Mouse (Mus musculus): ENCODE data around the gene Clip1. TPM values are rescaled to one million over a fixed set of nuclear protein-coding genes. Genes with fewer than 3 reads are reported as not detected.

The Clip1 gene
- polyA plus RNA-seq, 1 experiment from 2014 or later = 12.4 TPM

- Histone ChIP-seq H3K9me3 (replicated peaks) (no peaks in the 10 kb centered on the region), H3K9ac (peak overlapping the region; percentile 42; the same call in 1 of the 2 replicates), H3K4me1 (replicated peaks) (peaks cover 70% of the 10 kb centered on the region), H3K36me3 (no peaks in the 10 kb centered on the region), H3K4me3 (replicated peaks) (0 out of 2 replicates have a peak overlapping the region, but pooled peaks have one; percentile 26), H3K27ac (peak overlapping the region; percentile 63), H3K27me3 (no peaks in the 10 kb centered on the region), H3K4me2 (peak overlapping the region; percentile 54)
- WGBS (ENCODE audit: insufficient replicate concordance) = 51% methylated on average over 9 of the region's 9 CpGs
- DNase-seq = no peak
- no peak for ATAC-seq (ENCODE audit: low read depth)
These were observed 14.2 kb downstream of the Clip1 start for GRCm38 (mm10) chr5:123669991-123670799.

GRCm38 (mm10) chr5:123667915-123668314 lies 16.5 kb downstream of the Clip1 start:
- no peaks in the 10 kb centered on the region for H3K27me3 ChIP-seq
- ATAC-seq (ENCODE audit: low read depth) (peak; percentile 62; the same call in 1 of the 2 replicates), DNase-seq (no peak)
- no peak overlapping the region for H3K4me3 ChIP-seq (replicated peaks)
- H3K4me2 ChIP-seq = no peak overlapping the region
- H3K9me3 ChIP-seq (replicated peaks) = no peaks in the 10 kb centered on the region
- H3K9ac ChIP-seq = no peak overlapping the region
- no peaks in the 10 kb centered on the region for H3K36me3 ChIP-seq
- no peak overlapping the region for H3K27ac ChIP-seq
- 49% methylated on average over 12 of the region's 12 CpGs for WGBS (ENCODE audit: insufficient replicate concordance)
- H3K4me1 ChIP-seq (replicated peaks) = peaks cover 61% of the 10 kb centered on the region

GRCm38 (mm10) chr5:123665956-123666355 lies 18.5 kb downstream of the Clip1 start:
- 60% methylated on average over 7 of the region's 7 CpGs for WGBS (ENCODE audit: insufficient replicate concordance)
- H3K4me2 ChIP-seq = no peak overlapping the region
- H3K9ac ChIP-seq = no peak overlapping the region
- ATAC-seq (ENCODE audit: low read depth) = no peak
- peaks cover 64% of the 10 kb centered on the region for H3K4me1 ChIP-seq (replicated peaks)
- no peak for DNase-seq
- H3K4me3 ChIP-seq (replicated peaks) = no peak overlapping the region
- H3K27ac ChIP-seq = no peak overlapping the region
- no peaks in the 10 kb centered on the region for H3K27me3 ChIP-seq
- H3K36me3 ChIP-seq = no peaks in the 10 kb centered on the region
- no peaks in the 10 kb centered on the region for H3K9me3 ChIP-seq (replicated peaks)

- 62% methylated on average over 7 of the region's 7 CpGs for WGBS (ENCODE audit: insufficient replicate concordance)
- no peaks in the 10 kb centered on the region for H3K9me3 ChIP-seq (replicated peaks)
- H3K9ac ChIP-seq = no peak overlapping the region
- no peak overlapping the region for H3K27ac ChIP-seq
- no peak for ATAC-seq (ENCODE audit: low read depth)
- no peaks in the 10 kb centered on the region for H3K27me3 ChIP-seq
- H3K4me3 ChIP-seq (replicated peaks) = no peak overlapping the region
- peaks cover 52% of the 10 kb centered on the region for H3K4me1 ChIP-seq (replicated peaks)
- no peak for DNase-seq
- no peak overlapping the region for H3K4me2 ChIP-seq
- H3K36me3 ChIP-seq = no peaks in the 10 kb centered on the region
These were observed 20.1 kb downstream of the Clip1 start for GRCm38 (mm10) chr5:123664329-123664728.

GRCm38 (mm10) chr5:123662059-123662458 lies 22.4 kb downstream of the Clip1 start:
- H3K9ac ChIP-seq = no peak overlapping the region
- H3K4me2 ChIP-seq = no peak overlapping the region
- WGBS (ENCODE audit: insufficient replicate concordance) = 9% methylated on average over 9 of the region's 9 CpGs
- no peaks in the 10 kb centered on the region for H3K36me3 ChIP-seq
- H3K27ac ChIP-seq = peak overlapping the region; percentile 41; the same call in 1 of the 2 replicates
- H3K9me3 ChIP-seq (replicated peaks) = no peaks in the 10 kb centered on the region
- no peak for ATAC-seq (ENCODE audit: low read depth)
- H3K4me3 ChIP-seq (replicated peaks) = no peak overlapping the region
- no peaks in the 10 kb centered on the region for H3K27me3 ChIP-seq
- peaks cover 42% of the 10 kb centered on the region for H3K4me1 ChIP-seq (replicated peaks)
- no peak for DNase-seq

- H3K4me3 ChIP-seq (replicated peaks) = no peak overlapping the region
- no peak for ATAC-seq (ENCODE audit: low read depth)
- no peak overlapping the region for H3K4me2 ChIP-seq
- H3K36me3 ChIP-seq = no peaks in the 10 kb centered on the region
- no peaks in the 10 kb centered on the region for H3K9me3 ChIP-seq (replicated peaks)
- H3K9ac ChIP-seq = no peak overlapping the region
- WGBS (ENCODE audit: insufficient replicate concordance) = 51% methylated on average over 3 of the region's 3 CpGs
- no peak for DNase-seq
- peaks cover 37% of the 10 kb centered on the region for H3K4me1 ChIP-seq (replicated peaks)
- H3K27ac ChIP-seq = peak overlapping the region; percentile 41; the same call in 1 of the 2 replicates
- no peaks in the 10 kb centered on the region for H3K27me3 ChIP-seq
These were observed 22.8 kb downstream of the Clip1 start for GRCm38 (mm10) chr5:123661602-123662001.

GRCm38 (mm10) chr5:123657651-123658050 lies 26.8 kb downstream of the Clip1 start:
- no peaks in the 10 kb centered on the region for H3K27me3 ChIP-seq
- H3K4me2 ChIP-seq = no peak overlapping the region
- ATAC-seq (ENCODE audit: low read depth) (no peak), DNase-seq (no peak)
- WGBS (ENCODE audit: insufficient replicate concordance) = 34% methylated on average over 7 of the region's 7 CpGs
- peaks cover 7% of the 10 kb centered on the region for H3K36me3 ChIP-seq
- H3K9ac ChIP-seq = no peak overlapping the region
- peaks cover 30% of the 10 kb centered on the region for H3K4me1 ChIP-seq (replicated peaks)
- H3K4me3 ChIP-seq (replicated peaks) = no peak overlapping the region
- no peak overlapping the region for H3K27ac ChIP-seq
- H3K9me3 ChIP-seq (replicated peaks) = no peaks in the 10 kb centered on the region

- no peak overlapping the region for H3K27ac ChIP-seq
- no peak overlapping the region for H3K9ac ChIP-seq
- ATAC-seq (ENCODE audit: low read depth) (peak; percentile 60), DNase-seq (no peak)
- H3K36me3 ChIP-seq = peaks cover 7% of the 10 kb centered on the region
- no peak overlapping the region for H3K4me2 ChIP-seq
- WGBS (ENCODE audit: insufficient replicate concordance) = 35% methylated on average over 5 of the region's 5 CpGs
- peaks cover 16% of the 10 kb centered on the region for H3K4me1 ChIP-seq (replicated peaks)
- no peaks in the 10 kb centered on the region for H3K27me3 ChIP-seq
- no peaks in the 10 kb centered on the region for H3K9me3 ChIP-seq (replicated peaks)
- no peak overlapping the region for H3K4me3 ChIP-seq (replicated peaks)
These were observed 29.5 kb downstream of the Clip1 start for GRCm38 (mm10) chr5:123654937-123655336.

- ATAC-seq (ENCODE audit: low read depth) (no peak), DNase-seq (no peak)
- no peak overlapping the region for H3K27ac ChIP-seq
- no peak overlapping the region for H3K4me2 ChIP-seq
- H3K9me3 ChIP-seq (replicated peaks) = no peaks in the 10 kb centered on the region
- H3K27me3 ChIP-seq = no peaks in the 10 kb centered on the region
- H3K4me3 ChIP-seq (replicated peaks) = no peak overlapping the region
- no peak overlapping the region for H3K9ac ChIP-seq
- H3K36me3 ChIP-seq = peaks cover 7% of the 10 kb centered on the region
- WGBS (ENCODE audit: insufficient replicate concordance) = 78% methylated on average over 11 of the region's 11 CpGs
- peaks cover 16% of the 10 kb centered on the region for H3K4me1 ChIP-seq (replicated peaks)
These were observed 31.1 kb downstream of the Clip1 start for GRCm38 (mm10) chr5:123653287-123653801.

GRCm38 (mm10) chr5:123650825-123651224 lies 33.6 kb downstream of the Clip1 start:
- no peak for ATAC-seq (ENCODE audit: low read depth)
- Histone ChIP-seq H3K9ac (no peak overlapping the region), H3K4me3 (replicated peaks) (no peak overlapping the region), H3K4me2 (no peak overlapping the region), H3K27ac (no peak overlapping the region), H3K36me3 (peaks cover 13% of the 10 kb centered on the region), H3K4me1 (replicated peaks) (peaks cover 9% of the 10 kb centered on the region), H3K27me3 (no peaks in the 10 kb centered on the region), H3K9me3 (replicated peaks) (no peaks in the 10 kb centered on the region)
- DNase-seq = no peak
- 40% methylated on average over 2 of the region's 2 CpGs for WGBS (ENCODE audit: insufficient replicate concordance)

GRCm38 (mm10) chr5:123642401-123642800 lies 42.0 kb downstream of the Clip1 start:
- H3K4me2 ChIP-seq = no peak overlapping the region
- ATAC-seq (ENCODE audit: low read depth) (no peak), DNase-seq (no peak)
- H3K9ac ChIP-seq = no peak overlapping the region
- WGBS (ENCODE audit: insufficient replicate concordance) = 87% methylated on average over 17 of the region's 17 CpGs
- peaks cover 34% of the 10 kb centered on the region for H3K36me3 ChIP-seq
- H3K4me3 ChIP-seq (replicated peaks) = no peak overlapping the region
- no peaks in the 10 kb centered on the region for H3K9me3 ChIP-seq (replicated peaks)
- H3K27me3 ChIP-seq = no peaks in the 10 kb centered on the region
- 0 out of 2 replicates have a peak, but pooled peaks cover 2% of the 10 kb centered on the region for H3K4me1 ChIP-seq (replicated peaks)
- H3K27ac ChIP-seq = no peak overlapping the region
